Mouse (Mus musculus): ENCODE results near the gene Zdhhc24.
"Not testable (repeated sequence)": the region's sequence is repeated elsewhere in the genome, so short reads cannot be mapped to it uniquely, and the experiment has no call there.

The Zdhhc24 gene

GRCm38 (mm10) chr19:4878405-4879323, at the start of gene Zdhhc24:
TSS of gene Zdhhc24 (plus strand) at chr19:4878668.
- DNase-seq (ENCODE audit: low read depth, low spot score): peak; percentile 97

- no peak for DNase-seq (ENCODE audit: low read depth, low spot score)
Observed at GRCm38 (mm10) chr19:4829156-4829555, 49.3 kb upstream of the Zdhhc24 start.

GRCm38 (mm10) chr19:4833977-4834376, 44.5 kb upstream of the Zdhhc24 start:
- no peak for DNase-seq (ENCODE audit: low read depth, low spot score)

GRCm38 (mm10) chr19:4836096-4836495, 42.4 kb upstream of the Zdhhc24 start:
- no peak for DNase-seq (ENCODE audit: low read depth, low spot score)

- no peak for DNase-seq (ENCODE audit: low read depth, low spot score)
Observed at GRCm38 (mm10) chr19:4837049-4837448, 41.4 kb upstream of the Zdhhc24 start.

- DNase-seq (ENCODE audit: low read depth, low spot score): no peak
Observed at GRCm38 (mm10) chr19:4838526-4839140, 39.8 kb upstream of the Zdhhc24 start.

GRCm38 (mm10) chr19:4839149-4839548, 39.3 kb upstream of the Zdhhc24 start, which contains the start of the genes Ccs and Ccdc87:
TSS of gene Ccs (minus strand) at chr19:4839332.
TSS of gene Ccdc87 (plus strand) at chr19:4839366.
- peak; percentile 96 for DNase-seq (ENCODE audit: low read depth, low spot score)

GRCm38 (mm10) chr19:4840848-4841247, 37.6 kb upstream of the Zdhhc24 start:
- no peak for DNase-seq (ENCODE audit: low read depth, low spot score)

GRCm38 (mm10) chr19:4842611-4843010, 35.9 kb upstream of the Zdhhc24 start:
- no peak for DNase-seq (ENCODE audit: low read depth, low spot score)

- DNase-seq (ENCODE audit: low read depth, low spot score): no peak
Observed at GRCm38 (mm10) chr19:4845846-4846245, 32.6 kb upstream of the Zdhhc24 start.

- peak; percentile 29 for DNase-seq (ENCODE audit: low read depth, low spot score)
Observed at GRCm38 (mm10) chr19:4847490-4847889, 31.0 kb upstream of the Zdhhc24 start.

GRCm38 (mm10) chr19:4849800-4850199, 28.7 kb upstream of the Zdhhc24 start:
- no peak for DNase-seq (ENCODE audit: low read depth, low spot score)

- no peak for DNase-seq (ENCODE audit: low read depth, low spot score)
Observed at GRCm38 (mm10) chr19:4850281-4850680, 28.2 kb upstream of the Zdhhc24 start.

GRCm38 (mm10) chr19:4854552-4855469, 23.7 kb upstream of the Zdhhc24 start, which contains the start of gene Ctsf:
TSS of gene Ctsf (plus strand) at chr19:4855130.
- DNase-seq (ENCODE audit: low read depth, low spot score): peak; percentile 88

- no peak for DNase-seq (ENCODE audit: low read depth, low spot score)
Observed at GRCm38 (mm10) chr19:4855470-4855820, 23.0 kb upstream of the Zdhhc24 start.

GRCm38 (mm10) chr19:4855951-4856350, 22.5 kb upstream of the Zdhhc24 start:
- DNase-seq (ENCODE audit: low read depth, low spot score): no peak

GRCm38 (mm10) chr19:4859081-4859480, 19.4 kb upstream of the Zdhhc24 start:
- DNase-seq (ENCODE audit: low read depth, low spot score): no peak

- peak; percentile 41 for DNase-seq (ENCODE audit: low read depth, low spot score)
Observed at GRCm38 (mm10) chr19:4863048-4863447, 15.4 kb upstream of the Zdhhc24 start.

- DNase-seq (ENCODE audit: low read depth, low spot score): no peak
Observed at GRCm38 (mm10) chr19:4865147-4865546, 13.3 kb upstream of the Zdhhc24 start.

- DNase-seq (ENCODE audit: low read depth, low spot score): not testable (repeated sequence)
Observed at GRCm38 (mm10) chr19:4874613-4875012, 3.9 kb upstream of the Zdhhc24 start.

- no peak for DNase-seq (ENCODE audit: low read depth, low spot score)
Observed at GRCm38 (mm10) chr19:4876241-4876640, 2.2 kb upstream of the Zdhhc24 start.

GRCm38 (mm10) chr19:4876755-4877154, 1.7 kb upstream of the Zdhhc24 start:
- no peak for DNase-seq (ENCODE audit: low read depth, low spot score)
